Mouse (Mus musculus): ENCODE data around the gene Usp21.

DNA sequence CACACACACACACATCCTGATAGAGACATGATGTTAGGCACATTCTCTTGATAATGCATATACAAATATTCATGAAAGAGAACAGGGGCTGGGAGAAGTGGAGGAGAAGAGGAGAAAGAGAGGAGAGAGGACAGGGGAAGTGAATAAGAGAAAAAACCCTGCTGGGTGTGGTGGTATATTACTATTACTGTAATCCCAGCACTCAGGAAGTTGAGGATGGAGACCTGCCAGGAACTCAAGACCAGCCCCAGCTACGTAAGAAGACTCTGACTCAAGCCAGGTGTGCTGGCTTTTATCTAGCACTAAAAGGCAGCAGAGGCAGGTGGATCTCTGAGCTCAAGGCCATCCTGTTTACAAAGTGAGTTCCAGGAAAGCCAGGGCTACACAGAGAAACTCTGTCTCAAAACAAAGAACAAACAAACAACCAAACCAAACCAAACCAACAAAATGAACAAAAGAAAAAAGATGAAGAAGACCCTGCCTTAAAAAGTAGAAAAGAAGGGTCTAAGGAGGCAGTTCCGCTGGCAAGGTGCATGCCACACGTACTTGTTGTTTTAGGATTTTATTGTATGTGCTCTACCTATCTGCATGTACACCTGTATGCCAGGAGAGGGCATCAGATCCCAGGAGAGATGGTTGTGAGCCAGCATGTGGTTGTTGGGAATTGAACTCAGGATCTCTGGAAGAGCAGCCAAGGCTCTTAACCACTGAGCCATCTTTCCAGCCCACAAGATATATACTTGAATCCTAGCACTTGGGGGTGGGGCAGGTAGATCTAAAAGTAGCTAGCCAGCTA, 23.9 kb downstream of the Usp21 start:
- TF ChIP-seq CTCF (IDR thresholded peaks at IDR 0.05; ENCODE audit: low read depth) (peak; percentile 69), EP300 (IDR thresholded peaks at IDR 0.05; ENCODE audit: low read depth) (no peak)
